Mouse (Mus musculus) left cerebral cortex, adult 9 months (tissue): ENCODE data around the gene Dcxr.
"Not testable (repeated sequence)": the region's sequence is repeated elsewhere in the genome, so short reads cannot be mapped to it uniquely, and the experiment has no call there.

Source experiments
- DNase-seq, 2 experiments: peaks; one replicate each; pipeline ENCODE4 v3.0.0; 2022; ENCODE audit warnings: low spot score in 2 of 2

Gene Dcxr

DNA sequence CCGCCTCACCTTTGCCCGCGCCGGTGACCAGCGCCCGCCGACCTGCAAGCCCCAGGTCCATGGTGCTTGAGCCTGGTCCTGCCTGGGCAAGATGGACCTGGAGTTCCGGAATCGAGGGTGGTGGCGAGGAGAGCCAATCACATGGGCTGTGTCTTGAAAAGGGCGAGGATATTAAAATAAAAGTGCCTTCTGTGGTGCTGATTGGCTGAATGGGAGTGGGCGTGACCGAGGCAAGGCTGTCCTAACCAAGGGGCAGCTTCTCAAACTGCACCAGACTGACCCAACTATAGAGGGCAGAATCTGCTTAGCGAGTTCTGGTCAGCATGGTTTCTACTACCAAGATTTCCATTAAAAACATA, at the start of gene Dcxr:
Gene Dcxr (minus strand): TSS at position 113 of the 359 bp plus-strand sequence.
- DNase-seq: peak in 1 of 2 experiments; percentile 81

DNA sequence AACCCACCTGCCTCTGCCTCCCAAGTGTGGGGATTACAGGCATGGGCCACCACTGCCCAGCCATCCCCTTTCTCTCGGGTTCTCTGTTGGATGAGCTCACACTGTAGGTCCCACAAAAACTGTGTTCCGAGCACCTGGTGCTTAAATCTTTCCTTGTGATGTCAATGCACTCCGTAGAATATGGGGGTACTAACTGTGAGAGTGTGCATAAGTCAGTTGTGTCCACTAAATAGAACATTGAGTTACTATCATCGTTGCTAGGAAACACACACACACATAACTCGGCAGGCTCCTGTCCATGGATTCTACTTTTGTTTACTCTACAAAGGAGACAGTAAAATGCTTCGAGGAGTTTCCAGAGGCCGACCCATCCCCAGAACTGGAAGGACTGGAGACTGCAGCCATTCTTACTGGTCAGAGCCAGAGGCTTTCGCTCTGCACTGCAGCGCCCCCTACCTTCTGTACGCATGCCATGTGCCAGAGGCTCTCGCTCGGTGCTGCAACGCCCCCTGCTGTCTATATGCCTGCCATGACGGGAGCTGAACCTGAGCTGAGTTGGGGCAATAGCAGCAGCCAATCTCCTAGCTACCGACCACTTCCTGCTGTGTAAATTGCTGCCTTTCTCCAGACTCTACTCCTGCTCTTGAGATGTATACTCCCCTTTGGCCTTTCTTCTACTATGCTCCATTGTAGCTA, 48.8 kb upstream of the Dcxr start:
- DNase-seq: peak in 1 of 2 experiments; percentile 97

DNA sequence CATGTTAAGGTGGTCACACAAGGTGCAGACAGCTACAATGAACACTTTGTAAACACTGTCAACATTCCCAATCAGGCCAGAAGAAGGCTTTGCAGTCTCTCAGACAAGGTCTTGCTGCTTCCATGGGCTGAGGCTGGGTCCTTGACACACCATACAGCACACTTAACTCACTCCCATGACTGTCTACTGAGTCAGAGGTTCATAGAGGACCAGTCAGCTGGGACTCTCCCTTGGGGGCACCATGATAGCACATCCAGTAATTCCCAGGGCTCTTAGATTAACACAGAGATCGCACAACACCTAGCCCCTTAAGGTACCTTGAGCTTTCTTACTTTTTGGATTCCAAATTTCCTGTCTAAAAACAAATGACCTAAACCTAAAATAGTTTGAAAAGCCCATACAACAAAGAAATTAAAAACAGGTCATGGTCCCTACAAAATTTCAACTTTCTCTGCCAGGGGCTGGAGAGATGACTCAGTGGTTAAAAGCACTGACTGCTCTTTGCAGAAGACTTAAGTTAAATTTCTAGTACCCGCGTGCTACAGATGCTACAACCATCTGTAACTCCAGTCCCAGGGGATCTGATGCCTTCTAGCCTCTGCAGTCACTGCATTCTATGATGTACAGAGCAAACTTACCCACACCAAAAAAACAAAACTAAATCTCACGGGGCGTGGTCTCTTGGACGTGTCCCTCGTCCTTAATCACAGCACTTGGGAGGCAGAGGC, 46.5 kb upstream of the Dcxr start:
- DNase-seq: no peak

DNA sequence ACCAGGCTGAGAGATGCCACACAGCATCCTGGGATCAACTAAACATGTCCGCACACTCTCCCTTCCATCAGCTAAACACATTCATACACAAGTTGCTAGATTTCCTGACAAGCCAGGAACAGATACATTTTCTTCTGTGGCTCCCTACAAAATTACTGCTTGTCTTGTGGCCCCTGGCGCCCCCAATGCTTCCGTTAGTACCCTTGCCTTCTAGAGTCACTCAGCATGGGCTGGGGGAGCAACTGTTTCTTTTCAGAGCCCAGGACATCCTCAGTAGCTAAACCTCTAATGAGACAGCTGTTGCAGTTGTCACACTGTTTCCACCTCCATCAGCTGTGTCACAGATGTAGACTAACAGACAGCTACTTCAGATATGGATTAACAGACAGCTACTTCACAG, 45.7 kb upstream of the Dcxr start:
- no peak for DNase-seq

DNA sequence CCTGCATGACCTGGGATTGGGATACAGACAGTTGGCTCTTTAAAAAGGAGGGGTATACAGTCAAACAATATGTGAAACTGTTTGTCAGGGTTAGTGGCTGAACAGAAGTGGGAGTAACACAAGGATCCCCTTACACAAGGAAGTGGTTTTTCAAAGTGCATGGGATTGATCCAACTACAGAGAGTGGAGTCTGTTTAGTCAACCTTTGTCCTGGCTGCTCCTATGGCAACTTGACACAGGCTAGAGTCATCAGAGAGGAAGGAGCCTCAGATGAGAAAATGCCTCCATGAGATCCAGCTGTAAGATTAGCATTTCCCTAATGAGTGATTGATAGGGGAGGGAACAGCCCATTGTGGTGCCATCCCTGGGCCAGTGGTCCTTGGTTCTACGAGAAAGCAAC, 41.1 kb upstream of the Dcxr start:
- DNase-seq: no peak

DNA sequence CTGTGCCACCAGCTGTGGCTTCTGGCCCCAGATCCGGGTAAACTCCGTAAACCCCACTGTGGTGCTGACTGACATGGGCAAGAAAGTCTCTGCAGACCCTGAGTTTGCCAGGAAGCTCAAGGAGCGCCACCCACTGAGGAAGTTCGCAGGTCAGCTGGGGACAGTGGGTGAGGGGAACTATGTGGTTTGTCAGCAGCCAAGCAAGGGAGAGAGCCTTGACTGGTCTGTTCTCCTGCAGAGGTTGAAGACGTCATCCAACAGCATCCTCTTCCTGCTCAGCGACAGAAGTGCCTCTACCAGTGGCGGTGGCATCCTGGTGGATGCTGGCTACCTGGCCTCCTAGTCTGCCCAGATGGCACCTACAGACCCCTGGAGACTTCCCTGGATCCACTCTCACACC, 39.9 kb upstream of the Dcxr start:
- not testable (repeated sequence) for DNase-seq

DNA sequence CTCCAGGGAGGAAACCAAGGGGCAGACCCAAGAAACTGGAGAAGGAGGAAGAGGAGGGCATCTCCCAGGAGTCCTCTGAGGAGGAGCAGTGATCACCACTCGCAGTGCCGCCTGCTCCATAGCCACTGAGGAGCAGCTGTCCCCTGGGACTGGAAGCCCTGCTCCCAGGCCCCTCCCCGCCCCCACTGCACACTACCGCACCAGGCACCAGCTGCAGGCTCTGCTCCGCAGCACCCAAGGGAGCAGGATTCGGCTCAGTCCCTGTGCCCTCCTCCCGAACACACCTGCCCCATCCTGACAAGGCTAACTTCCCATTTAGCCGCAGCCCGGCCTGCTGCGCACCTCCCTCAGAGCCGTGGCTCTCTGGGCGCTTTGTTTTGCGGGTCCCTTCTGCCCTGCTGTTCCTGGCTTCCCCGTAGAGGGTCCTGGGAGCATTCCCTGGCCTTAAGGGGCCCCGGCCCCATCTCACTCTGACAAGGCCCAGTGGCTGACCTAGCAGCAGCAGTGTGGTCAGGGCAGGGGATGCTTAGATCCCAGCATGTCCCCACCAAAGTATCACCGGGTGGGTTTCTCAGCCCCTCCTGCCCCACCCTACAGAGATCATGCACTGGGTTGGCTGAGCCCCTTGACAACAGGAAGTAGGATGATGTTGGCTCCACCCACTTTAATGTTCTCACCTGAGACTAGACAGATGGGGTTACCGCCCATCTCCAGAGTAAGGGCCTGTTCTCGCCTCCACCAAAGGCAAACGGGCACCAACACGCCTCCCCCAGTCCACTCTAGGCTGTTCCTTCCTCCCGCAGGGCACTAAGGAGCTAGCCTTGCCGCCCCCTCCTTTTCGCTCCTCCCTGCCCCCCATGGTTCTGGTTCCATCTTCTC, 36.3 kb upstream of the Dcxr start:
- not testable (repeated sequence) for DNase-seq

DNA sequence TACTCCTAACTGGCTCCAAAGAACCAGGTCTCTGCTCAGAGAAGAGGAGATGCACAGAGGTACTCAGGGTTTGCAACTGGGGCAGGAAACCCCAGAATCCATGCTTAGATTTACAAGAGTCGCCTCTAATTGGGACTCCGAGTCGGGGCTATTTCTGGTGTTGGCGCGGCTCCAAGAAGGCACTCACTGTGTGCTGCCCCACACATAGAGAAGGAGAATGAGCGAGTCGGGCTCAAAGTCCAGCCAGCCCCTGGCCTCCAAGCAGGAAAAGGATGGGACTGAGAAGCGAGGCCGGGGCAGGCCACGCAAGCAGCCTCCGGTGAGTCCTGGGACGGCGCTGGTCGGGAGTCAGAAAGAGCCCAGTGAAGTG, 35.6 kb upstream of the Dcxr start, which contains the start of gene Hmga1b:
Gene Hmga1b (plus strand): TSS at position 123 of the 370 bp plus-strand sequence.
- DNase-seq: not testable (repeated sequence)

DNA sequence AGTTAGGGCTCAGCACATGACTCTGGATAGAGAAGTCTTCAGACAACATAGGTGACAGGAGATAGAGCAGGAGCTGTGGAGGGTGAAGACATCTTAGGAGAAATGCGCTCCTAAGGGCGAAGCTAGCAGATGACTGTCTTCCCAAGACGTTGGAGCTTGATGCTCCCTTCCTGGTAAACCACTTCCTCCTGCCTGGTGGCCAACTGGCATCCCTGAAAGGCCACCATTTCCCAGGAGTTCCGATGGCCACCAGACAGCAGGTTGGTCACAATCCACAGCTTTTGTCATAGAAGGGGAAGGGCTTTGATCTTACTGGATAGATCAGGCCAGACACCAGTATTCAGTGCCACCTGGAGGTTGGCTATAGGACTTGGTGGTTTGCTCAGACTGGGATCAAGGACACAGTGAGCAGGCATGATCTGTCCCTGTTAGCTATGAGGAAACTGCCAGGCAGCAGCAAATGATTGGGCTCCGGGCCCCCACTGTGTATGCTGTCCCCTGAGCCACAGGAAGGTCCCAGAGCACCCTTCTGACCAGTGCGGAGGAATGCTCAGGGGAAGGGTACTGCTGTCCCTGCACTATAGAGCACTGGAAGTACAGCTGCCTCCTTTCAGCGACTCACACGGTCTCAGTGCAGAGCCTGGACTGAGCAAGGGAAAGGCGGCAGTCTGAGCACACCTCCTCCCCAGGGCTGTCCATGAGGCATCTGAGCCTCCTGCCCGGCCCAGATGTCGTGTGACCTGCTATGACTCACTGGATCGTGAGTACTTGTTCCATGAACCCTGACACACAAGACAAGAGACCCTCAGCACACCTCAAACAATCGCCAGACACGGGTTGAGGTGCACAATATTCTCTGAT, 35.0 kb upstream of the Dcxr start:
- no peak for DNase-seq

DNA sequence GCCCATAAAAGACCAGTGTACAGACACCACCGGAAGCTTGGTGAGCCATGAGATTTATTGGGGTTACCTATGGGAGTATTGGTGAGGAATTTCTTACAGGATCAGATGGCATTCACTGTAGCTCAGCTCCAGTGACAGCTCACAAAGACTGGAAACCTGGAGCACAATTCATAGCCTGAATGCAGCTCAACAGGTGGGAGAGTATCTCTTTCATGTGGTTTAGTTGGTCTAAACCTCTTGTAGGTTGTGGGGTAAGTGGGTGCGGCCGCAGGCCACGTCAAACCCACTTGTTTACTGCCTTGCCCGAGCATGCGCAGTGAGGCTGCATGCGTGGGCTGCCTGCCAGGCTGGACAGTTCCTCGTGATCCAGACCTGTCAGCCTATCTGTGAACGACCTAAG, 33.2 kb upstream of the Dcxr start:
- DNase-seq: no peak

DNA sequence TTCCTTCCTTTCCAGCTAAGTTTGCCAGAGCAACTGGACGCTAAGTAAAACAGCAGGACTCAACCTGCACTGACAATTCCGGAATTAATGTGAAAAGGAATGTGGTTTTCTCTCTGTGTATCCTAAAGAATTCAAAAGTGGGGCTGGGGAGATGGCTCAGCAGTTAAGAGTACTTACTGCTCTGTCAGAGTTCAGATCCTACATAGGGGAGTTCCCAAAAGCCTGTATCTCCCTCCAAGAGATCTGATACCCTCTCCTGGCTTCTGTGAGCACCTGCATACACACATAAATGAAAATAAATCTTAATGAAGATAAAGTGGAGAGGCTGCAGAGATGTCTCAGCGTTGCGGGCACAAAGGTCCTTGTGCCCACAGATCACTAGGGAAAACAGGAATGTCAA, 24.5 kb upstream of the Dcxr start:
- no peak for DNase-seq

DNA sequence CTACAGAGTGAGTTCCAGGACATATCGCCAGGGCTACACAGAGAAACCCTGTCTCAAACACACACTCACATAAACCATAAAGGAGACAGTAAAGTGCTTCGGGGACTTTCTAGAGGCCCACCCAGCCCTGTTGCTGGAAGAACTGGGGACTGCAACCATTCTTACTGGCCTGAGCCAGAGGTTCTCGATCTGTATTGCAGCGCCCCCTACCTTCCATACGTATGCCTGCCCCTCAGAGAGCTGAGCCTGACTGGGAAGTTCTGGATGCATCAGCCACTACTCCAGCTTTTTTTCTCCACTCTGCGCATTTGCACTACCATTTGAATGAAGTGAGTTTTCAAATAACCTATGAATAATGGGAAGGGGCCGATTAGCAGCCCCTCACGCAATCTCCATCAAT, 22.3 kb upstream of the Dcxr start:
- DNase-seq: no peak

DNA sequence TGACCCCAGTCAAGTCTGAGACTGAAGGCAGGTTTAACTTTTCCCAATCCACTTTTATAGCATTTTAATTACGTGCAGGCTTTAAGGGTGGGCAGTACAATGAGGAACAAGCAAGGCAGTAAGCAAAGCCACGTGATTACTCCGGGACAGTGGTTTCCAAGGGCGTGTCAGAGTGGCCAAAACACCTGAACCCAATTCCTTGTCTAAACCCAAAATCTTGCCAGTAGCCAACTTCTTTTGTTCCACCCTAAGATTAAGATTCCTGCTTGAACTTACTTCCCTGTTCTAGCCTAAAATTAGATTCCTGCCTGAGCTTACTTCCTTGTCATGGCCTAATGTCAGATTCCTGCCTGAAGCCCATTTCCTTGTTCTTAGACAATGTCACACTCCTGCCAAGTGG, 20.9 kb upstream of the Dcxr start:
- DNase-seq: no peak

DNA sequence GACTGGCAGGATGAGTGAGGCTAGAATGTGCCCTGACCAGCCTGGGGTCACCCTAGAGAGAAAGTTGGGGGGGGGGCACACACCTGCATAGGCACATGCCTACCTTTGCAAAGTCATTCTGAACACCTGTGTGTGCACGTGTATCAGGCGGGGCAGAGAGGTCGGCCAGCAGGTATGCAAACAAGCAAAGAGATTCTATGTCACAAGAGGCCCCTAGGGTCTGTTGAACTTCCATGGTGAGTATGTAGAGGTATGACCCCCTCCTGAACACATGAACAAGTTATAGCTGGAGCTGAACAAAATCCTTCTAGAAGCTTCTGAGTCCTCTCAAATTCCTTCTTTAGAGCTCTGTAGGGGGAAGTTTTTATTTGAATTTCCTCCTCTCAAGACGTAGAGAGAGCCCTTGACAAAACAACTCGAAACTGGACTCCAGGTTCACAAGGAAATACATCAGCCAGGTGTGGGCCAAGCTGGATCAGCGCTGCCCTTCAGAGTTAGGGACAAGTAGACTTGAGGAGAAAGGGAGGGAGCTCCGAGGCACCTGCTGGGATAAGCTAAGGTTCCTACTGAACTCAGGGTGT, 17.1 kb upstream of the Dcxr start:
- no peak for DNase-seq

DNA sequence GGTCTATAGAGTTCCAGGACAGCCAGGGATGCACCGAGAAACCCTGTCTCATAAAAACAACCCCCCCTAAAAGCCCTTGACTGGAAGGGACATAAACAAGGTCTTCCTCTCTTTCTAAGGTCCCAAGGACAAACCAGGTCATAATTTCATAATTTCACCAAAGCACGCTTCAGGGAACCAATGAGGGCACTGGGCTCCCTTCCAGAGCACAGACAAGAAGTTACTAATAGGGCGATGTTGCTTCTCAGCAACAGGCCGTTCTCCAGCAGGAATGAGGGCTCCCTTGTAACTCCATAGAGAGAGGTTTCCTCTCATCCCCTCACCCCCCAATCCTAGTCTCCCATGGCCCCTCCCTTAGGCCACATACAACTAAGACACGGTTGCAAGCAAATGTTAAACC, 13.9 kb upstream of the Dcxr start:
- no peak for DNase-seq

DNA sequence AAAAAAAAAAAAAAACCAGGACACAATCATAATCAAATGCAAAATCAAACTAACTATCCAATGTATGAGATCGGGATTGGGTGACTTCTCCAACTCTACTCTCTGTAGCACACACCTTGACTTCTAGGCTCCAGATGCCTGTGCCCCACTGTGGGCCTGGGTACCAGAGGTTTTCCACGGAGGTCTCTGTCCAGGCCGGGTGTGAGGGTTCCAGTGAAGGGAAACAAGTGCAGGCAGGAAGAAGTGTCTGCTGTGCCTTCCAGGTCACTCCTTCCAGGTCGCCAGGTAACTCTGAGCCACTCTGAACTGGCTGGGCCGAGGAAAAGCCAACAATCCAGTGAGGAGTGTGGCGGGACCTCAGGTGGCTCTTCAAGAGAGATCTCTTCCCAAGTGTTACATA, 9.3 kb upstream of the Dcxr start:
- DNase-seq: no peak

DNA sequence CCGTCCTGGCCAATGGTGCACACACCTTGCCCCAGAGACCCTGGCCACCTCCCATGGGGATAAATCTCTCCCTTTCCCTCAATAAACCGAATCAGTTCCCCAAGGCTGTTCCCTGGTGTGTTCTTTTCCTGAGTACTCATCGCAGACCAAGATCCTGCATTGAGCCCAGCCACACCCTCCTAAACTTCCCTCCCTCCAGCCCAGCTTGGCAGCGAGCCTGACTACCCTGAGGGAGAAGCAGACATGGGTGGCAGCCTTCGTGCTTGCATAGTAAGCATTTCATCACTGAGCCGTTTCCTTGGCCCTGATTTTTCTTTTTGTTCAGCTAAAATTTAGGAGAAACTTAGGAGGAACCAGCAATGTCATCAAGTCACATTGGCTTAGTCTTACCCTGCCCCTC, 6.4 kb upstream of the Dcxr start:
- DNase-seq: no peak

DNA sequence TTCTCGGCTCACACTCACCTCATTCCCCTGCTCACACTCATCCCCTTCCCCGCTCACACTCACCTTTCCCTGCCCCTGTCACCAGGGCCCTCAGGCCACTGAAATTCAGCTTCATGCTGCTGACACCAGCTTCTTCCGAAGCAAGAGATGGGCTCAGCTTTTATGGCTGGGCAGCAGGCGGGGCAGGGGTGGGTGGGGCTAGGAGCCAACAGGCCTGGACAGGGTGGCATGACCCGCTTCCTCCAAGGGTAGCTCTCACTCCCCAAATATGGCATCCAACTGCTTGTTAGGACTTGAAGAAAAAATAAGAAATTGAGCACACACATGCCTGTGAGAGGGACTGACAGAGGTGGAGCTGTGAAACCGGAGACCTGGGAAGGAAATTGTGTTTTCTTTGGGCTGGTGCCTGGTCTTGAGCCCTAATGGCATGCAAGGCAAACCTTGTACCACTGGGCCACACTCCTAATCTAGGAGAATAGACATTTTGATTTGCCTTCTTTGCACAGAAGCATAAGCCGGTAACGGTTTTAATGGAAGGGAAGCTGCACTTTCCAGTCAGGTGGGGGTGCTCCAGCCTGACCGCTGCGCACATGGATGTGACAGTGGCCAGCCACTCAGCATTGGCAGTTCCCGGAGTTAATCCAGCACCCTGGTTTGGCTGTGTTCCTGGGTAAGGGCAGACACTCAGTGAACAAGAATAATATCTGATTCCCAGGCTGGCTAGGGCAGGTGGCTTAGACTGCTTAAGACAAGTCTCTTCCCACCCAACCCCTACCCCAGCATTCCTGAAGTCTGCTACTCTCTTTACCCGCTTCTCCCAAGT, 5.0 kb upstream of the Dcxr start, which contains the start of gene Cbr2:
Gene Cbr2 (minus strand): TSS at position 257 of the 823 bp plus-strand sequence.
- DNase-seq: no peak

DNA sequence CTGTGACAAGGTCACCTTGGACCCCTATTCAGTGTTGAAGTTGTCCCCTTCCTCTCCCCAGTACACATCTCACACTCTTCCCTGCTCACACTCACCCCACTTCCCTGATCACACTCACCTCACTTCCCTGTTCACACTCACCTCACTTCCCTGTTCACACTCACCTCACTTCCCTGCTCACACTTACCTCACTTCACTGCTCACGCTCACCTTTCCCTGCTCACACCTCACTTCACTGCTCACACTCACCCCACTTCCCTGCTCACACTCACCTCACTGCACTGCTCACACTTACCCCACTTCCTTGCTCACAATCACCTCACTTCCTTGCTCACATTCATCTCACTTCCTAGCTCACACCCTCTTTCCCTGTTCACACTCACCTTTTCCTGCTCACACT, 4.3 kb upstream of the Dcxr start:
- DNase-seq: no peak

DNA sequence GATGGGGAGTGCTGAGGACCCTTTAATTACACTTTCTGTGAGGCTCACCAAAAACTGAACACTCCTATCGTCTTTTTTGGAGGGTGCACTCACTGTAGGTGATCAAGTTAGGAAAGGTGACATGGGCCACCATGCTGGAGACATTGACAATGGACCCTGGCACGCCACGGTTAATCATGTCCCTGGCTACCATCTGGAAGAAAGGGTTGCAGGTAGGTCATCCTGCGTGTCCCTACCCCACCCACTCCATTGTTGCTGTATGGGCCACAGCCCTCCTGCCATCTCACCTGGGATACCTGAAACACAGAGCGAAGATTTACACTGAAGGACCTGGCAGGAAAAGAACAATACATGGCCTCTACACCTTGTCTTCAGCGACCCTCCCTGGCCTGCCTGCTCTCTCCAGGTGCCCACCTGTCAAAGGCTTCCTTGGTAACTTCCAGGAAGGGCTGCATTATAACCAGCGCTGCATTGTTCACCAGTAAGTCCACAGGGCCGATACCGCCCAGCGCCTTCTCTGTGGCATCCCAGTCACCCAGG, 3.3 kb upstream of the Dcxr start:
- DNase-seq: no peak
